Mouse (Mus musculus) erythroblast, embryonic 14.5 days (primary cell): ENCODE results near the gene Olfr628.
"Not testable (repeated sequence)": the region's sequence is repeated elsewhere in the genome, so short reads cannot be mapped to it uniquely, and the experiment has no call there.

Experiments used
- GATA1 ChIP-seq: IDR thresholded peaks from 2 replicates; pipeline ENCODE4 v1.6.1; 2012; ENCODE audit warnings: low read length, inconsistent platforms, mixed read lengths
- TAL1 ChIP-seq: IDR thresholded peaks from 3 replicates; pipeline ENCODE4 v1.6.1; 2012; ENCODE audit warnings: low read length, inconsistent platforms, mixed read lengths

GRCm38 (mm10) chr7:103762212-103762611 is 32.0 kb downstream of the Olfr628 start:
- TF ChIP-seq GATA1, TAL1: not testable (repeated sequence)
